Mouse (Mus musculus) liver, embryonic 14.5 days (tissue): ENCODE measurements around the gene Sesn3. TPM values are rescaled to one million over a fixed set of nuclear protein-coding genes. Genes with fewer than 3 reads are reported as not detected.

Source experiments
- ATAC-seq: fragments of 200-750 bp; cut with Nextera tagmentation; 2 replicates; pipeline ENCODE4 v1.8.0; 2017; ENCODE audit warnings: moderate number of reproducible peaks, mild to moderate bottlenecking, moderate library complexity; ENCODE audit not compliant: insufficient read depth
- DNase-seq, 3 experiments: peaks; one replicate each; pipeline ENCODE4 v3.0.0-alpha.2; 2012 to 2013; ENCODE audit warnings: low read depth in 3 of 3, low spot score in 3 of 3
- H3K27ac ChIP-seq: fragments of 300-500 bp; sonication (generic); 2 replicates; pipeline ENCODE4 v1.5.1; 2014; ENCODE audit warnings: moderate library complexity, mild to moderate bottlenecking, control low read depth, inconsistent platforms
- H3K27me3 ChIP-seq: fragments of 300-500 bp; sonication (generic); 2 replicates; pipeline ENCODE4 v1.6.1; 2014; ENCODE audit warnings: mild to moderate bottlenecking, low read length, moderate library complexity; ENCODE audit not compliant: control insufficient read depth, insufficient read depth
- H3K36me3 ChIP-seq: fragments of 300-500 bp; sonication (generic); replicated peaks from 2 replicates; pipeline ENCODE4 v1.6.1; 2014; ENCODE audit warnings: low read depth; ENCODE audit not compliant: control insufficient read depth, insufficient read depth
- H3K4me1 ChIP-seq, 2 experiments: fragments of 200-500 bp in 1 of 2; fragments of 300-500 bp in 1 of 2; sonication (generic) in 1 of 2; replicated peaks; 2 replicates each; pipeline ENCODE4 v1.6.1; 2012 to 2014; ENCODE audit warnings: antibody characterized with exemption in 1 of 2, inconsistent platforms in 1 of 2, low read length in 1 of 2; ENCODE audit not compliant: control insufficient read depth in 2 of 2, insufficient read depth in 2 of 2
- H3K4me2 ChIP-seq: fragments of 300-500 bp; sonication (generic); 2 replicates; pipeline ENCODE4 v1.6.1; 2014; ENCODE audit warnings: low read depth, mild to moderate bottlenecking, control low read depth, moderate library complexity
- H3K4me3 ChIP-seq, 2 experiments: fragments of 200-500 bp in 1 of 2; fragments of 300-500 bp in 1 of 2; sonication (generic) in 1 of 2; 2 replicates each; pipeline ENCODE4 v1.5.1; 2012 to 2014; ENCODE audit warnings: low read depth in 2 of 2, low read length in 2 of 2, mild to moderate bottlenecking in 2 of 2, control low read depth in 1 of 2, inconsistent platforms in 1 of 2, moderate library complexity in 1 of 2; ENCODE audit not compliant: insufficient read depth in 1 of 2
- H3K9ac ChIP-seq: fragments of 300-500 bp; sonication (generic); replicated peaks from 2 replicates; pipeline ENCODE4 v1.6.1; 2014; ENCODE audit warnings: mild to moderate bottlenecking, control low read depth, moderate library complexity
- H3K9me3 ChIP-seq: fragments of 300-500 bp; sonication (generic); 2 replicates; pipeline ENCODE4 v1.6.1; 2016; ENCODE audit warnings: low read length, mixed read lengths; ENCODE audit not compliant: control insufficient read depth
- CTCF ChIP-seq: IDR thresholded peaks from 2 replicates; pipeline ENCODE4 v1.5.1; 2016; ENCODE audit warnings: antibody characterized with exemption, low read depth, control low read depth
- EP300 ChIP-seq: IDR thresholded peaks from 2 replicates; pipeline ENCODE4 v1.6.1; 2016; ENCODE audit warnings: antibody characterized with exemption, low read depth
- WGBS: fragments of 180-500 bp; shearing (Covaris S2); extraction: QIAGEN DNeasy Blood & Tissue Kit; methylation state at CpG from one replicate; pipeline ENCODE4 v1.1.7; 2014; ENCODE audit not compliant: insufficient replicate concordance; 5-methylcytosine and 5-hydroxymethylcytosine counted together
- polyA plus RNA-seq, 2 experiments: library from polyadenylated mRNA; depleted of rRNA in 1 of 2; stranded (reverse) in 1 of 2; unstranded in 1 of 2; fragments of >200 nt; fragmentation: Nextera tagmentation in 1 of 2; extraction: Ambion mirVana in 1 of 2; gene quantifications; 2 replicates each; pipeline versions ENCODE4 v1.2.1 to v1.2.3; 2012 to 2014

Sesn3 gene
- polyA plus RNA-seq, 2 experiments: 1.1 to 1.8 TPM

GRCm38 (mm10) chr9:14381353-14382055 is 106.6 kb downstream of the Sesn3 start, which contains the start of gene Endod1:
Endod1 (minus strand) TSS chr9:14381507.
- Histone ChIP-seq H3K4me3 (peak within 1 kb of the TSS; percentile 94 to 95), H3K4me1 (peaks cover 29 to 43% of the 10 kb centered on the region in 2 experiments), H3K9me3 (no peaks in the 10 kb centered on the region), H3K27ac (peak within 1 kb of the TSS; percentile 64), H3K4me2 (peak within 1 kb of the TSS; percentile 80), H3K9ac (peak within 1 kb of the TSS; percentile 93), H3K36me3 (peaks cover 16% of the 10 kb centered on the region), H3K27me3 (no peaks in the 10 kb centered on the region)
- peak; percentile 67 for ATAC-seq
- TF ChIP-seq EP300: no peak
- TF ChIP-seq CTCF: no peak
- DNase-seq: peak in 1 of 3 experiments; percentile 63
- WGBS: 7% methylated on average over 8 of the region's 8 CpGs

- Histone ChIP-seq H3K4me3 (no peak overlapping the region), H3K27ac (peak overlapping the region; percentile 64), H3K4me2 (peak overlapping the region; percentile 80)
These were observed 107.5 kb downstream of the Sesn3 start for GRCm38 (mm10) chr9:14382256-14382791.

More at GRCm38 (mm10) chr9:14382256-14382791, 107.5 kb downstream of the Sesn3 start:
- Histone ChIP-seq H3K27me3 (no peaks in the 10 kb centered on the region), H3K9me3 (no peaks in the 10 kb centered on the region), H3K9ac (no peak overlapping the region; the same call in 1 of the 2 replicates), H3K4me1 (peaks cover 36 to 50% of the 10 kb centered on the region in 2 experiments), H3K36me3 (peaks cover 12% of the 10 kb centered on the region)
- no peak for ATAC-seq
- TF ChIP-seq CTCF (no peak), EP300 (no peak)
- DNase-seq: no peak
- WGBS: 62% methylated on average over 5 of the region's 5 CpGs

Other genes with a start within 250 kb of the Sesn3 start
- 18.8 and 22.3 TPM in 2 replicates for gene Endod1, start 106.4 kb downstream of the Sesn3 start, polyA plus RNA-seq (2012; rRNA removed)
- gene Endod1, start 106.4 kb downstream of the Sesn3 start, polyA plus RNA-seq (2014; fragmentation: Nextera tagmentation; extraction: Ambion mirVana): 41.8 and 42.3 TPM in 2 replicates
- 0.02 and 0.04 TPM in 2 replicates for gene Kdm4d, start 225.4 kb downstream of the Sesn3 start, polyA plus RNA-seq (2012; rRNA removed)
- 0.05 TPM in 1 of 2 replicates, not detected in the other for gene Kdm4d, start 225.4 kb downstream of the Sesn3 start, polyA plus RNA-seq (2014; fragmentation: Nextera tagmentation; extraction: Ambion mirVana)
- 16.6 and 39.1 TPM in 2 replicates for gene Cwc15, start 225.6 kb downstream of the Sesn3 start, polyA plus RNA-seq (2012; rRNA removed)
- gene Cwc15, start 225.6 kb downstream of the Sesn3 start, polyA plus RNA-seq (2014; fragmentation: Nextera tagmentation; extraction: Ambion mirVana): 63.2 and 68.8 TPM in 2 replicates